Mouse (Mus musculus) limb, embryonic 14.5 days (tissue): Measurements from ENCODE around the gene Zbtb45. TPM values are rescaled to one million over a fixed set of nuclear protein-coding genes. Genes with fewer than 3 reads are reported as not detected.

ENCODE experiments used
- ATAC-seq: fragments of 200-750 bp; cut with Nextera tagmentation; 2 replicates; pipeline ENCODE4 v1.8.0; 2017; ENCODE audit warnings: low read depth, moderate number of reproducible peaks, moderate TSS enrichment; ENCODE audit not compliant: low FRiP score
- DNase-seq: peaks from one replicate; pipeline ENCODE4 v3.0.0-alpha.2; 2015; ENCODE audit warnings: low spot score
- H3K27ac ChIP-seq: fragments of 300-500 bp; sonication (generic); replicated peaks from 2 replicates; pipeline ENCODE4 v1.5.1; 2014; ENCODE audit warnings: low read depth, mild to moderate bottlenecking, low read length, moderate library complexity, mixed read lengths
- H3K27me3 ChIP-seq: fragments of 300-500 bp; sonication (generic); 2 replicates; pipeline ENCODE4 v1.6.1; 2014; ENCODE audit warnings: low read length, mixed read lengths; ENCODE audit not compliant: control insufficient read depth, insufficient read depth
- H3K36me3 ChIP-seq: fragments of 300-500 bp; sonication (generic); 2 replicates; pipeline ENCODE4 v1.6.1; 2014; ENCODE audit warnings: mild to moderate bottlenecking, low read length, moderate library complexity, mixed read lengths; ENCODE audit not compliant: control insufficient read depth, insufficient read depth
- H3K4me1 ChIP-seq: fragments of 300-500 bp; sonication (generic); 2 replicates; pipeline ENCODE4 v1.6.1; 2014; ENCODE audit warnings: antibody characterized with exemption, low read length, mixed read lengths; ENCODE audit not compliant: control insufficient read depth, insufficient read depth
- H3K4me2 ChIP-seq: fragments of 300-500 bp; sonication (generic); replicated peaks from 2 replicates; pipeline ENCODE4 v1.6.1; 2014; ENCODE audit warnings: low read depth, mild to moderate bottlenecking, low read length, moderate library complexity; ENCODE audit not compliant: severe bottlenecking
- H3K4me3 ChIP-seq: fragments of 300-500 bp; sonication (generic); replicated peaks from 2 replicates; pipeline ENCODE4 v1.5.1; 2014; ENCODE audit warnings: low read length
- H3K9ac ChIP-seq: fragments of 300-500 bp; sonication (generic); 2 replicates; pipeline ENCODE4 v1.6.1; 2014; ENCODE audit warnings: mild to moderate bottlenecking, low read depth, low read length, moderate library complexity; ENCODE audit not compliant: severe bottlenecking
- H3K9me3 ChIP-seq: fragments of 300-500 bp; sonication (generic); 2 replicates; pipeline ENCODE4 v1.6.1; 2016; ENCODE audit warnings: low read length; ENCODE audit not compliant: control insufficient read depth
- POLR2A ChIP-seq: fragments of 200-500 bp; IDR thresholded peaks from 2 replicates; pipeline ENCODE4 v1.8.0; 2012; ENCODE audit warnings: inconsistent platforms, mild to moderate bottlenecking, moderate library complexity, borderline replicate concordance; ENCODE audit not compliant: insufficient read depth, insufficient read length; ENCODE audit errors: extremely low read depth
- WGBS: fragments of 180-500 bp; shearing (Covaris S2); extraction: QIAGEN DNeasy Blood & Tissue Kit; methylation state at CpG from one replicate; pipeline ENCODE4 v1.1.7; 2014; 5-methylcytosine and 5-hydroxymethylcytosine counted together
- polyA plus RNA-seq, 2 experiments: library from polyadenylated mRNA; depleted of rRNA in 1 of 2; stranded (reverse) in 1 of 2; unstranded in 1 of 2; fragments of >200 nt; fragmentation: Nextera tagmentation in 1 of 2; extraction: Ambion mirVana in 1 of 2; gene quantifications; 2 replicates each; pipeline versions ENCODE4 v1.2.1 to v1.2.3; 2012 to 2014

Zbtb45 gene
- polyA plus RNA-seq, 2 experiments = 25.8 to 29.3 TPM

DNA sequence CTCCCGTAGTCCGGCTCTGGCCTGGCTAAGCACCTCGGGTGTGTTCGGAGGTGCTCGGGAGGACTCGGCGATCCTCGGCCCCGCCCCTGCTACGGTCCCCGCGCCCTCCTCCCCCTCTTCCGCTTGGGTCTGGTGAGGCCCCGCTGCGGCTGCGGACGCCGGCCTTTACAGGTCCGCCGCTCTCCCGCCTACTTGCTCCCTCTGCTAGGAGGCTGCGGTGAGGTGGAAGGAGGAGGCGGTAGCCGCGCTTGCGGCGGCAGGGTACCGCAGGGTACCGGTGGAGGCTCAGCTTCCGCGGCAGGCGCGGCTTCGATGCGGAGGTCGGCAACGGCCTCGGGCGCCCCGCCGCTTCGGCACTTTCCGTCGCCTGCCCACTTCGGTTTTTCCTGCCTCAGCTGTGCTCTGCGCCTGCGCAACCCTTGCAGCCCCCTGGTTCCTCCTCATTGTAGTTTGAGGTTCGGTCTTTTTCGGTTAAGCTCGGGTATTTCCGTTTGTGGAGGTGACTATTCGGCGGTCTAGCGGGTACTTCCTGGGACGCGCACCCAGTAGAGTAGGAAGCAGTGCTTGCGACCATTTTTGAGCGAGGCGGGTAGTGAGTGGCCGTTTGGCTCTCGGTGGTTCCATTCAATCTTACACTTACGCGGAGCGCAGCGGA is 28.2 kb upstream of the Zbtb45 start, which contains the start of gene Ube2m:
Gene Ube2m (minus strand): TSS at position 375 of the 655 bp plus-strand sequence.
- Histone ChIP-seq H3K36me3 (peaks cover 26% of the 10 kb centered on the region), H3K9ac (peak within 1 kb of the TSS; percentile 82), H3K27ac (peak within 1 kb of the TSS; percentile 98), H3K4me1 (peaks cover 19% of the 10 kb centered on the region), H3K4me2 (peak within 1 kb of the TSS; percentile 90), H3K27me3 (peaks cover 9% of the 10 kb centered on the region), H3K4me3 (peak within 1 kb of the TSS; percentile 59), H3K9me3 (no peaks in the 10 kb centered on the region)
- peak; percentile 90 for ATAC-seq
- TF ChIP-seq POLR2A = peak; percentile 96
- peak; percentile 98 for DNase-seq
- under 1% methylated on average over 40 of the region's 65 CpGs for WGBS

DNA sequence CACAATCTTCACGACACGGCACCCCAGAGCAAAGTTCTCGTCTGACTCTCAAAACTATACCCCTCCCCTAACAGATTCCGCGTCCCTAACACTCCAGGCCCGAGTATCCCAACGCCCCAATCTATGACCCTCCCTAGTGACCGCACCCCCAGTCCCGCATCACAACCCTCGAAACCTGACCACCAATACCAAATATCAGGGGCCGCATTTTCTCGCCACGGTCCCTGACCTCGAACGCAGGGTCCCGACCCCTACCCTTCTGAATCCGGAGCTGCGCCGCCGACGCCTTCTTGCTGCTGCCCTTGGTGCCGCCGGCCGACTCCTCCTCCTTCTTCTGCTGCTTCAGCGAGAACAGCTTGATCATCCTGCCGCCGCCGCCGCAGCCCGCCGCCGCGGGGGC is 27.5 kb upstream of the Zbtb45 start:
- H3K27me3 ChIP-seq = peaks cover 3% of the 10 kb centered on the region; the same call in 1 of the 2 replicates
- WGBS = under 1% methylated on average over 32 of the region's 33 CpGs

DNA sequence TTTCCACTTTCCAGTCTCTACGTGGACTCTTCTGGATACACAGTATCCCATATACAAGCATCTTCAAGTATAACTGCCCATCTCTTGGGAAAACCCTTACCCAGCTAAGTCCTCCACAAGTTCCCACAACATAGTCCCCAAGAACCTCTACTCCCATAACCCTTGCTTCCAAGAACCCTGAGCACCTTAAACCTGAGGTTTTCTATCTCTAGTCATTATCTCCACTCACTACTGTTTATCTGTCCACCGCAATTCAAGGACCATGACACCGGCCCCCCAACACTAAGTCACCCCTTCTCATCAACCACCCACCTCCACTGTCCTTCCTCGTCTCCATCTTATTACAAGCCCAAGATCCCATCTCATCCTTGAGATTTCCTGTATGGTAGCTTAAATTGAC is 27.0 kb upstream of the Zbtb45 start:
- Histone ChIP-seq H3K4me2 (peak overlapping the region; percentile 90), H3K36me3 (peaks cover 38% of the 10 kb centered on the region), H3K4me3 (peak overlapping the region; percentile 59), H3K9ac (peak overlapping the region; percentile 82), H3K27me3 (no peaks in the 10 kb centered on the region), H3K27ac (0 out of 2 replicates have a peak overlapping the region, but pooled peaks have one; percentile 4), H3K4me1 (peaks cover 19% of the 10 kb centered on the region), H3K9me3 (no peaks in the 10 kb centered on the region)
- 48% methylated on average over 4 of the region's 4 CpGs for WGBS
- no peak for DNase-seq
- TF ChIP-seq POLR2A = no peak
- no peak for ATAC-seq

More for the DNA sequence above, 27.5 kb upstream of the Zbtb45 start:
- Histone ChIP-seq H3K9ac (peak overlapping the region; percentile 82), H3K4me1 (peaks cover 19% of the 10 kb centered on the region), H3K4me3 (peak overlapping the region; percentile 59), H3K36me3 (peaks cover 32% of the 10 kb centered on the region), H3K9me3 (no peaks in the 10 kb centered on the region), H3K27ac (peak overlapping the region; percentile 98), H3K4me2 (peak overlapping the region; percentile 90)
- peak; percentile 43 for DNase-seq
- no peak for ATAC-seq
- TF ChIP-seq POLR2A = no peak

DNA sequence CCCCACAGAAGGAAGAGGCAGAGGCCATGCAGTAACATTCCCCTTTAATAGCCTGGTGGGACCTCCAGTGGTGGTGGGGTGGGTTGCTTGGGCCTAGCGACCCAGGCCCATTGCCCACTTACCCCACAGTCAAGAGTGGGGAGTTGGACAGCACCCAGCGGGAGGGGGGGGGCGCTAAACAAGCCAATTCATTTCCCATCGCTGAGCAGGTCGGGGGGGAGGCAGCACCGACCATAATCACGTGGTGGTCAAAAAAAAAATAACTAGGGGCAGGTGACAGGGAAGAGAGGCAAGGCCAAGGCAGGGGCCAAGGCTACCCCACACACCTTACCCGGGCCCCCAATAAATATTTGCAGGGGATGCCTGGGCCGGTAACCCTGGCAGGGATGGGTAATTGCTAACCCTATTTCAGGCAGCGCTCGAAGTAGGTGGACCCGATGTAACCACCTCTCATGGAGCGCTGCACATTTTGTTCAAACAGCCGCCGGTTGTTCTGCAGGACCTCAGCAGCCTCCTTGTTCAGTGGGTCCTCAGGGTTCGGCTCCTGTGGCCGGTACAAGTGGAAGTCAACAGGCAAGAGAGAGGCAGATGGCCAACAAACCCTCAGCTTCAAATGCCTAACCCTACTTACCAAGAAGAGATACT is 25.5 kb upstream of the Zbtb45 start:
- Histone ChIP-seq H3K27me3 (no peaks in the 10 kb centered on the region), H3K4me2 (peak overlapping the region; percentile 92), H3K4me3 (peak overlapping the region; percentile 59; the same call in 1 of the 2 replicates), H3K4me1 (peaks cover 19% of the 10 kb centered on the region), H3K9me3 (no peaks in the 10 kb centered on the region), H3K9ac (peak overlapping the region; percentile 80; the same call in 1 of the 2 replicates), H3K36me3 (peaks cover 53% of the 10 kb centered on the region), H3K27ac (peak overlapping the region; percentile 61; the same call in 1 of the 2 replicates)
- ATAC-seq (no peak), DNase-seq (no peak)
- TF ChIP-seq POLR2A = no peak
- 88% methylated on average over 17 of the region's 17 CpGs for WGBS

DNA sequence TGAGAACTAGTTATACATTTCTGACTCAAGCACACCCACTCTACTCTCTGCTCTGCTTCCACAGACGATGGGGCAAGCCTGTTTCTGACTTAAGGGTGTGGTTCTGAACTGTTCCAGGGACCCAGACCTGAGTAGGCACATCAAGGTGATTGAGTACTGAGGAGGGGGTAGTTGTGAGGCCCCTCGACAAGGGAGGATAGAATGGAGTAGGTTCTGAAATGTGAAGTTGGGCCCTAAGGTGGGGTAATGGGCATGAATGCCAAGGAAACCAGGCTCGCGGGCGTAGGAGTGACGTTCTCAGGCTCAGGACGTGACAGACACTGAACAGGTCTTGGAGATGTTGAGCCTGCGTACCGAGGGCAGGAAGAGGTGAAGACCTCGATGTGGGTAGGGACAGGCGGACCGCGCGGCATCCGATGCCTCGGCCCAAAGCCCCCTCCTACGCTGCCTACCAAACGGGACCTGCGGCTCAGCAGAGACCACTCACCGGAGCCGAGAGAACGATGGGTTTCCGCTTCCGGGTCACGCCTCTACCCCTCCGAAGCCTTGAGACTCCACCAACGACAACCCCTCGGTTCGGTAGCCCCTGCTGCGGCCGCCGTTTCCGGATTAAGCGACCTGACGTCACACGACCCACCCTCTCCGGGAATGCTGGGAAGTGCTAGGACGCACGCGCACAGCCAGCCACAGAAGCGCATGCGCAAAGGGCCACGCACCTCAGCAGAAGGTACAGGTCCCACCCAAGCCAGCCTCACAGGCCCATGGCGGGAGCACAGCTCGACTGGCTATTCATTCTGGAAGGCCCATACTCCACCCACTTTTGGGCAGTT is 24.5 kb upstream of the Zbtb45 start, which contains the start of gene Chmp2a:
Gene Chmp2a (minus strand): TSS at position 660 of the 830 bp plus-strand sequence.
- H3K4me2 ChIP-seq = peak within 1 kb of the TSS; percentile 92
- peak within 1 kb of the TSS; percentile 80 for H3K9ac ChIP-seq
- no peaks in the 10 kb centered on the region for H3K27me3 ChIP-seq
- TF ChIP-seq POLR2A = peak; percentile 59; the same call in 1 of the 2 replicates
- H3K27ac ChIP-seq = peak within 1 kb of the TSS; percentile 87
- under 1% methylated on average over 42 of the region's 45 CpGs for WGBS
- H3K36me3 ChIP-seq = peaks cover 62% of the 10 kb centered on the region
- no peaks in the 10 kb centered on the region for H3K9me3 ChIP-seq
- peak; percentile 81 for ATAC-seq
- peak; percentile 98 for DNase-seq
- H3K4me1 ChIP-seq = peaks cover 19% of the 10 kb centered on the region
- H3K4me3 ChIP-seq = peak within 1 kb of the TSS; percentile 59
